Mouse (Mus musculus): ENCODE results near the gene Zbtb42.

GRCm38 (mm10) chr12:112720216-112720615 lies 41.6 kb downstream of the Zbtb42 start, which contains the start of gene Cep170b:
- TF ChIP-seq MAFK (IDR thresholded peaks at IDR 0.05; ENCODE audit: insufficient read depth, low read depth, low read length) (no peak), HCFC1 (IDR thresholded peaks at IDR 0.05; ENCODE audit: borderline replicate concordance, insufficient read depth, low read length) (no peak)

All from ES-E14 (cell line).